Mouse (Mus musculus) intestine, postnatal 0 days (tissue): ENCODE results near the gene F5. TPM values are rescaled to one million over a fixed set of nuclear protein-coding genes. Genes with fewer than 3 reads are reported as not detected.

ENCODE experiments used
- ATAC-seq: fragments of 200-750 bp; cut with Nextera tagmentation; 2 replicates; pipeline ENCODE4 v1.8.0; 2017; ENCODE audit warnings: mild to moderate bottlenecking, moderate TSS enrichment, moderate library complexity
- H3K27ac ChIP-seq: fragments of 300-500 bp; sonication (generic); 2 replicates; pipeline ENCODE4 v1.5.1; 2014; ENCODE audit warnings: mild to moderate bottlenecking, low read depth, low read length, moderate library complexity
- H3K27me3 ChIP-seq: fragments of 300-500 bp; sonication (generic); replicated peaks from 2 replicates; pipeline ENCODE4 v1.6.1; 2014; ENCODE audit warnings: low read length, mixed read lengths; ENCODE audit not compliant: control insufficient read depth, insufficient read depth
- H3K36me3 ChIP-seq: fragments of 300-500 bp; sonication (generic); 2 replicates; pipeline ENCODE4 v1.6.1; 2014; ENCODE audit warnings: mild to moderate bottlenecking, moderate library complexity; ENCODE audit not compliant: control insufficient read depth, insufficient read depth
- H3K4me1 ChIP-seq: fragments of 300-500 bp; sonication (generic); replicated peaks from 2 replicates; pipeline ENCODE4 v1.6.1; 2014; ENCODE audit warnings: antibody characterized with exemption, low read length, mixed read lengths; ENCODE audit not compliant: control insufficient read depth, insufficient read depth
- H3K4me2 ChIP-seq: fragments of 300-500 bp; sonication (generic); replicated peaks from 2 replicates; pipeline ENCODE4 v1.6.1; 2014; ENCODE audit warnings: low read depth, mild to moderate bottlenecking, moderate library complexity
- H3K4me3 ChIP-seq: fragments of 300-500 bp; sonication (generic); 2 replicates; pipeline ENCODE4 v1.5.1; 2014; ENCODE audit warnings: low read depth, low read length
- H3K9ac ChIP-seq: fragments of 300-500 bp; sonication (generic); 2 replicates; pipeline ENCODE4 v1.6.1; 2014; ENCODE audit warnings: mild to moderate bottlenecking, low read depth, low read length
- H3K9me3 ChIP-seq: fragments of 300-500 bp; sonication (generic); 2 replicates; pipeline ENCODE4 v1.6.1; 2016; ENCODE audit warnings: mixed run types; ENCODE audit not compliant: control insufficient read depth
- CTCF ChIP-seq: sonication (generic); IDR thresholded peaks from 2 replicates; pipeline ENCODE4 v1.5.1; 2016; ENCODE audit warnings: low read depth, mild to moderate bottlenecking, control low read depth, antibody characterized with exemption, moderate library complexity
- WGBS: fragments of 180-500 bp; shearing (Covaris S2); extraction: QIAGEN DNeasy Blood & Tissue Kit; methylation state at CpG from one replicate; pipeline ENCODE4 v1.1.7; 2014; 5-methylcytosine and 5-hydroxymethylcytosine counted together
- polyA plus RNA-seq: library from polyadenylated mRNA; unstranded; fragments of >200 nt; fragmentation: Nextera tagmentation; extraction: Ambion mirVana; gene quantifications from 2 replicates; pipeline ENCODE4 v1.2.1, GENCODE M21; 2015

The F5 gene
- polyA plus RNA-seq, 1 experiment from 2014 or later, result 0.22 TPM

DNA sequence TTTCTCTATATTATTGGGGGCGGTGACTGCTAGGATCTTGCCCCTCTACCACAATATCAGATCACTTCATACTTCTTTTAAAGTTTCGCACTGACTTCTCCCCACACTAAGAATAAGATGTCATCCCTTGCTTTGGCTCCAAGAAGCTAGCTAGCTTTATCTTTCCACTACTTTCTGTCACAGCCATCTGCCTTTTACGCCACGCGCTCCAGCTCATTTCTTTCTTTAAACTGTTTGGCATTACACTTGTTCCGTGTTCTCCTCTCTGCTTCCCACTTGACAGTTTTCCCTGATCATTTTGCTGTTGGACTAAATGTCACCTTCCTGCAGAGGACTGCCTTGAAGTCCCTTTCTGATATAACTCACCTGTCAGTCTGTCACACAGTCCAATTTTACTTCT is 33.8 kb upstream of the F5 start:
- H3K4me1 ChIP-seq, result no peaks in the 10 kb centered on the region
- no peak overlapping the region for H3K4me3 ChIP-seq
- H3K9ac ChIP-seq, result no peak overlapping the region
- no peaks in the 10 kb centered on the region for H3K27me3 ChIP-seq
- no peak for ATAC-seq
- H3K27ac ChIP-seq, result no peak overlapping the region
- H3K36me3 ChIP-seq, result no peaks in the 10 kb centered on the region
- H3K4me2 ChIP-seq, result no peak overlapping the region
- no peak for TF ChIP-seq CTCF
- WGBS, result 90% methylated on average over 6 of the region's 6 CpGs
- H3K9me3 ChIP-seq, result no peaks in the 10 kb centered on the region

- no peaks in the 10 kb centered on the region for H3K4me1 ChIP-seq
- TF ChIP-seq CTCF, result no peak
- H3K27ac ChIP-seq, result no peak overlapping the region
- no peaks in the 10 kb centered on the region for H3K9me3 ChIP-seq
- 47% methylated on average over 3 of the region's 3 CpGs for WGBS
- peak; percentile 86 for ATAC-seq
- H3K36me3 ChIP-seq, result no peaks in the 10 kb centered on the region
- H3K4me3 ChIP-seq, result no peak overlapping the region
- no peaks in the 10 kb centered on the region for H3K27me3 ChIP-seq
- H3K4me2 ChIP-seq, result no peak overlapping the region
- no peak overlapping the region for H3K9ac ChIP-seq
These were observed 31.5 kb upstream of the F5 start for GRCm38 (mm10) chr1:164119892-164120776.

- Histone ChIP-seq H3K9me3 (no peaks in the 10 kb centered on the region), H3K4me2 (no peak overlapping the region), H3K4me3 (no peak overlapping the region), H3K4me1 (no peaks in the 10 kb centered on the region), H3K27me3 (no peaks in the 10 kb centered on the region), H3K27ac (no peak overlapping the region), H3K9ac (no peak overlapping the region), H3K36me3 (no peaks in the 10 kb centered on the region)
- WGBS, result 68% methylated on average over 3 of the region's 3 CpGs
- TF ChIP-seq CTCF, result no peak
- no peak; the same call in 1 of the 2 replicates for ATAC-seq
These were observed 30.9 kb upstream of the F5 start for GRCm38 (mm10) chr1:164120777-164121158.

DNA sequence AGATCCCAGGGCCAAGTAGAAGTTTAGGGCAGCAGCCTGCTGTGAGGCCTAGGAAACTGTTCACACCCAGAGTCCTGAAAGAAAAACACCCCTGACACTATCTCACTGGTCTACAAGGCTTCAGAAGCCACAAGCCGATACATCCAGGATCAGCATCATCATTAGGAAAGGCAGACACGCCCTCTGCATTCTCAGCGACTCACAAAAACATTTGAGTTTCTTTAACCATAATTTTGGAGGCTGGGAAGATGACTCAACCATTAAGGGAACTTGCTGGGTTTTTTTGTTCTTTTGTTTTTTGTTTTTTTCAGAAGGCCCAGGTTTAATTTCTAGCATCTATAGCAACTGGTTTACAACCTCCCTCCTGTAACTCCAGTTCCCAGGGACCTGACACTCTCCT is 27.8 kb upstream of the F5 start:
- no peaks in the 10 kb centered on the region for H3K36me3 ChIP-seq
- no peaks in the 10 kb centered on the region for H3K4me1 ChIP-seq
- no peaks in the 10 kb centered on the region for H3K9me3 ChIP-seq
- no peak overlapping the region for H3K27ac ChIP-seq
- H3K27me3 ChIP-seq, result no peaks in the 10 kb centered on the region
- no peak for TF ChIP-seq CTCF
- H3K4me3 ChIP-seq, result no peak overlapping the region
- H3K4me2 ChIP-seq, result no peak overlapping the region
- no peak overlapping the region for H3K9ac ChIP-seq
- 56% methylated on average over 3 of the region's 3 CpGs for WGBS
- ATAC-seq, result no peak

- no peak overlapping the region for H3K27ac ChIP-seq
- 59% methylated on average over 3 of the region's 3 CpGs for WGBS
- no peaks in the 10 kb centered on the region for H3K9me3 ChIP-seq
- no peak overlapping the region for H3K4me3 ChIP-seq
- no peak for TF ChIP-seq CTCF
- H3K36me3 ChIP-seq, result no peaks in the 10 kb centered on the region
- H3K4me2 ChIP-seq, result no peak overlapping the region
- ATAC-seq, result no peak
- H3K27me3 ChIP-seq, result no peaks in the 10 kb centered on the region
- no peaks in the 10 kb centered on the region for H3K4me1 ChIP-seq
- H3K9ac ChIP-seq, result no peak overlapping the region
These were observed 21.6 kb upstream of the F5 start for GRCm38 (mm10) chr1:164130013-164130412.

DNA sequence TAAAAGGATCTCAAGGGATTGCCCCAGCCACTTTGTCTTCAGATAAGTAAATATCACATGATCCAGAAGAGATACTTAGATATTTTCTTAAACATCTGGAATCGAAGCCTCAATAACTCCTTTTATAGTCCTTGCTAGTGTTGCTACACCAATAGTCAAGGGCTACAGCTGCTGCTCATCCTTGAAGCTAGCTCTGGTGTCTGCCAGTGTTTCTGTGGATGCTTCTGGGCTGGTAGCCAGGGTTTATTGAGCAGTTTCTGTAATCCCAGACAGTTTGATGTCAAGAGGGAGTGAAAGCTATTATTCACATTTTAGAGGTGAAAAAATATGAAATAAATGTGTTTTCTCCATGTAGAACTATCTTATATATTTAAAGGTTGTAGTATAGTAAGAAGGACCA is 19.0 kb upstream of the F5 start:
- 52% methylated on average over 1 of the region's 1 CpGs for WGBS
- Histone ChIP-seq H3K4me2 (no peak overlapping the region), H3K4me1 (no peaks in the 10 kb centered on the region), H3K27me3 (no peaks in the 10 kb centered on the region), H3K4me3 (no peak overlapping the region), H3K36me3 (no peaks in the 10 kb centered on the region), H3K9ac (no peak overlapping the region), H3K27ac (no peak overlapping the region), H3K9me3 (no peaks in the 10 kb centered on the region)
- no peak for ATAC-seq
- TF ChIP-seq CTCF, result no peak
